Mouse (Mus musculus) forebrain, embryonic 14.5 days (tissue): Measurements from ENCODE around the gene Agtrap. TPM values are rescaled to one million over a fixed set of nuclear protein-coding genes. Genes with fewer than 3 reads are reported as not detected.

ENCODE experiments used
- ATAC-seq: fragments of 200-750 bp; cut with Nextera tagmentation; 2 replicates; pipeline ENCODE4 v1.8.0; 2017; ENCODE audit warnings: mild to moderate bottlenecking, moderate library complexity
- DNase-seq: peaks from one replicate; pipeline ENCODE4 v3.0.0-alpha.2; 2015; ENCODE audit warnings: low spot score
- H3K27ac ChIP-seq: fragments of 300-500 bp; sonication (generic); 2 replicates; pipeline ENCODE4 v1.5.1; 2014; ENCODE audit warnings: low read depth, mild to moderate bottlenecking, control low read depth, low read length, moderate library complexity
- H3K27me3 ChIP-seq: fragments of 300-500 bp; sonication (generic); replicated peaks from 2 replicates; pipeline ENCODE4 v1.6.1; 2014; ENCODE audit warnings: low read length, control low read depth, mixed read lengths; ENCODE audit not compliant: control insufficient read depth, insufficient read depth
- H3K36me3 ChIP-seq: fragments of 300-500 bp; sonication (generic); 2 replicates; pipeline ENCODE4 v1.6.1; 2014; ENCODE audit warnings: low read length, control low read depth; ENCODE audit not compliant: control insufficient read depth, insufficient read depth
- H3K4me1 ChIP-seq: fragments of 300-500 bp; sonication (generic); 2 replicates; pipeline ENCODE4 v1.6.1; 2014; ENCODE audit warnings: antibody characterized with exemption, low read length, control low read depth; ENCODE audit not compliant: control insufficient read depth, insufficient read depth
- H3K4me2 ChIP-seq: fragments of 300-500 bp; sonication (generic); 2 replicates; pipeline ENCODE4 v1.6.1; 2014; ENCODE audit warnings: mild to moderate bottlenecking, control low read depth, low read length
- H3K4me3 ChIP-seq: fragments of 300-500 bp; sonication (generic); 2 replicates; pipeline ENCODE4 v1.5.1; 2014; ENCODE audit warnings: low read depth, low read length, control low read depth
- H3K9ac ChIP-seq: fragments of 300-500 bp; sonication (generic); 2 replicates; pipeline ENCODE4 v1.6.1; 2014; ENCODE audit warnings: mild to moderate bottlenecking, low read length, control low read depth, moderate library complexity
- H3K9me3 ChIP-seq: fragments of 300-500 bp; sonication (generic); replicated peaks from 2 replicates; pipeline ENCODE4 v1.6.1; 2016; ENCODE audit warnings: low read length, control low read depth, mixed read lengths; ENCODE audit not compliant: control insufficient read depth
- WGBS: fragments of 180-500 bp; shearing (Covaris S2); extraction: QIAGEN DNeasy Blood & Tissue Kit; methylation state at CpG from one replicate; pipeline ENCODE4 v1.1.7; 2014; 5-methylcytosine and 5-hydroxymethylcytosine counted together
- polyA plus RNA-seq: library from polyadenylated mRNA; unstranded; fragments of >200 nt; fragmentation: Nextera tagmentation; extraction: Ambion mirVana; gene quantifications from 2 replicates; pipeline ENCODE4 v1.2.1, GENCODE M21; 2014

Agtrap gene
- polyA plus RNA-seq = 5.3 and 5.7 TPM in 2 replicates

GRCm38 (mm10) chr4:148087907-148088527, at the start of gene Agtrap:
Gene Agtrap, minus strand, starts transcription at chr4:148088031.
- H3K27ac ChIP-seq = peak within 1 kb of the TSS; percentile 62; the same call in 1 of the 2 replicates
- H3K36me3 ChIP-seq = no peaks in the 10 kb centered on the region
- peak within 1 kb of the TSS; percentile 58 for H3K9ac ChIP-seq
- H3K4me2 ChIP-seq = peak within 1 kb of the TSS; percentile 78
- no peaks in the 10 kb centered on the region for H3K9me3 ChIP-seq
- no peaks in the 10 kb centered on the region for H3K27me3 ChIP-seq
- peak; percentile 95 for ATAC-seq
- 5% methylated on average over 31 of the region's 34 CpGs for WGBS
- H3K4me3 ChIP-seq = peak within 1 kb of the TSS; percentile 49
- H3K4me1 ChIP-seq = peaks cover 14% of the 10 kb centered on the region
- peak; percentile 96 for DNase-seq

- Histone ChIP-seq H3K4me2 (no peak overlapping the region), H3K9ac (no peak overlapping the region), H3K36me3 (no peaks in the 10 kb centered on the region), H3K4me1 (peaks cover 7% of the 10 kb centered on the region), H3K27me3 (no peaks in the 10 kb centered on the region), H3K4me3 (no peak overlapping the region), H3K9me3 (no peaks in the 10 kb centered on the region), H3K27ac (no peak overlapping the region)
- DNase-seq = no peak
- 53% methylated on average over 8 of the region's 8 CpGs for WGBS
- no peak for ATAC-seq
Measured at GRCm38 (mm10) chr4:148137503-148137902, 49.7 kb upstream of the Agtrap start.

GRCm38 (mm10) chr4:148134988-148135387, 47.2 kb upstream of the Agtrap start:
- no peak for ATAC-seq
- no peak overlapping the region for H3K9ac ChIP-seq
- peaks cover 18% of the 10 kb centered on the region for H3K4me1 ChIP-seq
- no peak for DNase-seq
- WGBS = 81% methylated on average over 8 of the region's 8 CpGs
- H3K27me3 ChIP-seq = no peaks in the 10 kb centered on the region
- H3K36me3 ChIP-seq = no peaks in the 10 kb centered on the region
- H3K4me2 ChIP-seq = no peak overlapping the region
- no peaks in the 10 kb centered on the region for H3K9me3 ChIP-seq
- H3K4me3 ChIP-seq = no peak overlapping the region
- no peak overlapping the region for H3K27ac ChIP-seq

- H3K27ac ChIP-seq = peak overlapping the region; percentile 98
- 1% methylated on average over 21 of the region's 21 CpGs for WGBS
- H3K36me3 ChIP-seq = no peaks in the 10 kb centered on the region
- DNase-seq = peak; percentile 68
- H3K4me2 ChIP-seq = peak overlapping the region; percentile 86
- peak; percentile 56 for ATAC-seq
- H3K4me3 ChIP-seq = peak overlapping the region; percentile 74
- H3K4me1 ChIP-seq = peaks cover 27% of the 10 kb centered on the region
- H3K27me3 ChIP-seq = no peaks in the 10 kb centered on the region
- H3K9ac ChIP-seq = peak overlapping the region; percentile 99
- no peaks in the 10 kb centered on the region for H3K9me3 ChIP-seq
Measured at GRCm38 (mm10) chr4:148131497-148132081, 43.8 kb upstream of the Agtrap start.

GRCm38 (mm10) chr4:148130561-148131413, 43.0 kb upstream of the Agtrap start, which contains the start of gene Draxin:
Gene Draxin, minus strand, starts transcription at chr4:148130698.
- no peaks in the 10 kb centered on the region for H3K36me3 ChIP-seq
- peak; percentile 85 for DNase-seq
- peak; percentile 85 for ATAC-seq

GRCm38 (mm10) chr4:148130133-148130532, 42.3 kb upstream of the Agtrap start, which contains the start of gene Mad2l2:
Gene Mad2l2, plus strand, starts transcription at chr4:148130384.
- peak within 1 kb of the TSS; percentile 99 for H3K9ac ChIP-seq
- H3K4me3 ChIP-seq = peak within 1 kb of the TSS; percentile 74
- H3K36me3 ChIP-seq = no peaks in the 10 kb centered on the region
- peak within 1 kb of the TSS; percentile 86 for H3K4me2 ChIP-seq
- WGBS = 1% methylated on average over 18 of the region's 18 CpGs
- no peak for DNase-seq
- no peaks in the 10 kb centered on the region for H3K27me3 ChIP-seq
- peak within 1 kb of the TSS; percentile 98 for H3K27ac ChIP-seq
- no peaks in the 10 kb centered on the region for H3K9me3 ChIP-seq
- ATAC-seq = 0 out of 2 replicates have a peak, but pooled peaks have one; percentile 4
- peaks cover 31% of the 10 kb centered on the region for H3K4me1 ChIP-seq

More at GRCm38 (mm10) chr4:148130561-148131413, 43.0 kb upstream of the Agtrap start, which contains the start of gene Draxin:
- Histone ChIP-seq H3K4me3 (peak within 1 kb of the TSS; percentile 74), H3K4me2 (peak within 1 kb of the TSS; percentile 86), H3K9me3 (no peaks in the 10 kb centered on the region), H3K27me3 (no peaks in the 10 kb centered on the region), H3K4me1 (peaks cover 31% of the 10 kb centered on the region), H3K9ac (peak within 1 kb of the TSS; percentile 99), H3K27ac (peak within 1 kb of the TSS; percentile 98)
- under 1% methylated on average over 51 of the region's 87 CpGs for WGBS

- Histone ChIP-seq H3K4me1 (peaks cover 33% of the 10 kb centered on the region), H3K9me3 (no peaks in the 10 kb centered on the region), H3K4me3 (peak overlapping the region; percentile 74), H3K4me2 (peak overlapping the region; percentile 86), H3K36me3 (no peaks in the 10 kb centered on the region), H3K27me3 (no peaks in the 10 kb centered on the region), H3K9ac (peak overlapping the region; percentile 99), H3K27ac (peak overlapping the region; percentile 98)
- ATAC-seq (no peak), DNase-seq (no peak)
- WGBS = 77% methylated on average over 2 of the region's 2 CpGs
Measured at GRCm38 (mm10) chr4:148128672-148129071, 40.8 kb upstream of the Agtrap start.

GRCm38 (mm10) chr4:148128241-148128640, 40.4 kb upstream of the Agtrap start:
- no peak for ATAC-seq
- 38% methylated on average over 1 of the region's 1 CpGs for WGBS
- DNase-seq = no peak
- Histone ChIP-seq H3K4me3 (peak overlapping the region; percentile 74), H3K4me1 (peaks cover 33% of the 10 kb centered on the region), H3K9me3 (no peaks in the 10 kb centered on the region), H3K36me3 (no peaks in the 10 kb centered on the region), H3K9ac (peak overlapping the region; percentile 99), H3K27me3 (no peaks in the 10 kb centered on the region), H3K4me2 (peak overlapping the region; percentile 86), H3K27ac (0 out of 2 replicates have a peak overlapping the region, but pooled peaks have one; percentile 98)
